Mouse (Mus musculus) kidney, adult 9 months (tissue): ENCODE results near the gene Glrb.

Source experiments
- DNase-seq: peaks from one replicate; pipeline ENCODE4 v3.0.0; 2022

Gene Glrb

GRCm38 (mm10) chr3:80913111-80913778 is at the start of gene Glrb:
Glrb (minus strand) TSS chr3:80913660.
- no peak for DNase-seq

DNA sequence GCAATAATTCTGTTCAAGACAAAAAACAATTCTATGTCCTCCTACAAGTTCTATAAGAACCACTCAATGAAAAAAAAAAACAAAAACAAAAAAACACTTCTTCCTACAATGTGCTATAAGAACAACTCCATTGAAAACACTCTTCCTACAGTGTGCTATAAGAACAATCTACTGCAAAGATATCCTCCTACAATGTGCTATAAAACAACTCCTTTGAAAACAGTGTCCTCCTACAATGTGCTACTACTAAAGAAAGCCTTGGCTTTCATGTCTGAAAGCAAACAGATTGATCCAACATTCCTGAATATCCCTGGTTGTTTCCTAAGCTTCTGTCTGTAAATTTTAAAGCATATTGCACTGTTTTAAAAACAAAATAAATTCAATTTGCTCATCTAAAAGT is 46.5 kb upstream of the Glrb start:
- DNase-seq, result no peak

DNA sequence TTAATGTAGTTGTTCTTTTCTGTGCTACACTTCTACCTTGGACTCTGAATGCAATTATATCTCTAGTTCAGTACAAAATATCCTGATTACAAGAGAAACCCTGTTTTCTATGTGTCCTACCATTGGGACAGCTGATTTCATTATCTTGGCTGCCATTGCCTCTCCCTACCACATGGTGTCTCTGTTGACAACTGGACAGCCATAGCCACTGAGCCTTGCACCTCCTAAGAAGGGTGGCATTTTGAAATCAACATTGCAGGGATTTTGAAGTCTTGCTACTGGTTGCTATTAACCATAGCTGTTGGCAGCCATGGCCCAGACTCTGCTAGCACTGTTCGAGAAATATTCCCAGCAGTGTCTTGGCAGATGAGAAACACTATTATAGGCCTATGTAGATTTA is 45.1 kb upstream of the Glrb start:
- DNase-seq, result peak; percentile 82

DNA sequence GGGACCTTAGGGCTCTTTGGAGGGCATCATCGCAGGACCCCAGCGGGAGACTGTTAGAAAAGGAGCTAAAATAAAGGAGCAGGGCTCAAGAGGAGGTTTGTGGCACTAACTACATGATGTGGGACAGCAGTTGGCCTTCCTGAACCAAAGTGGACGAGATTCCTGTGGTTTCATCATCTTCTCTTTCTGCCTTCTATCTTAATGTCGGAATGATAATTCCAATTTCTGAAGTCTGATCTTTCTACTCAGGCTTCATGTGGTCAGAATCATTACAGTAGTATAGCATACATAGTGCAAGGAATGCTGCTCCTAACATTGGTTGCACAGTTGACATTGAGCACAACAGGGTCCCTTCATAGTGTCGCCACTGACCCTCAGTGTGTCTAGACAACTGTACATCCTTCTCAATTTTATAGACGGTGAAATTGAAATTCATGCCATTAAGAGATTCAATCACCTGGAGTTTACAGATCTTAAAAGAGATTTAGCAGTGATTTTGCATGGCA is 372 bp upstream of the Glrb start:
- no peak for DNase-seq

DNA sequence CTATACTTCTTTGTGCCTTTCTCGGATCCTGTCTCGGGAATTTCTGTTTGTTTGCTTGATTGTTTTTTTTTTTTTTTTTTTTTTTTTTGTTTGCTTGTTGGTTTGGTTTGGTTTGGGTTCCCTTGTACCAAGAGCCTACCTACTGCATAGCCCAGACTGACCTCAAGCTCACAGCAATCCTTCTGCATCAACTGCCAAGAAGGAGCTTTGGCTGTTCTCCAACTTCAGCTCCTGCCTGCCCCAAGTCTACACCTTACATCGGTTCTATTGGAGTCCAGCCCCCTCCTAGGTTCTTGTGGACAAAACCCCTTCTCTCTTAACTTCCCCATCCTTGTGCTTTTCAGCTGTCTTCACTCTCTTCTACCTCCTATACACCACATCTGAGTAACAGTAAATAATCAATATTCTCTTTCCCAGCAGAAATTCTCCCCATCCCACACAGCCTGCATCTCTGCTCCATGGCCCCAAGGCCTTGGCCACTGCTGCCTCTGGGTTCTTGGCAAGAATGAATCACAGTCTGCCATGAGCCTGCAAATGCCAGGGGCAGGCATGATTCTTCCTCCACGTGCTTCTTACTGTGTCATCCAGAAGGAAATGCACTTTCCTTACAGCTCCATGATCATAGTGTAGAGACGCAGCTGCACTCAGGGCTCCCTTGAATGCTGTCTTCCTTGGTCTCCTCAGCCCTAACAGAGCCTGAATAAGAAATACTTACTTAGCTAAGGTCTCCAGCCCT is 18.5 kb downstream of the Glrb start:
- no peak for DNase-seq

GRCm38 (mm10) chr3:80894328-80894727 is 19.1 kb downstream of the Glrb start:
- no peak for DNase-seq

DNA sequence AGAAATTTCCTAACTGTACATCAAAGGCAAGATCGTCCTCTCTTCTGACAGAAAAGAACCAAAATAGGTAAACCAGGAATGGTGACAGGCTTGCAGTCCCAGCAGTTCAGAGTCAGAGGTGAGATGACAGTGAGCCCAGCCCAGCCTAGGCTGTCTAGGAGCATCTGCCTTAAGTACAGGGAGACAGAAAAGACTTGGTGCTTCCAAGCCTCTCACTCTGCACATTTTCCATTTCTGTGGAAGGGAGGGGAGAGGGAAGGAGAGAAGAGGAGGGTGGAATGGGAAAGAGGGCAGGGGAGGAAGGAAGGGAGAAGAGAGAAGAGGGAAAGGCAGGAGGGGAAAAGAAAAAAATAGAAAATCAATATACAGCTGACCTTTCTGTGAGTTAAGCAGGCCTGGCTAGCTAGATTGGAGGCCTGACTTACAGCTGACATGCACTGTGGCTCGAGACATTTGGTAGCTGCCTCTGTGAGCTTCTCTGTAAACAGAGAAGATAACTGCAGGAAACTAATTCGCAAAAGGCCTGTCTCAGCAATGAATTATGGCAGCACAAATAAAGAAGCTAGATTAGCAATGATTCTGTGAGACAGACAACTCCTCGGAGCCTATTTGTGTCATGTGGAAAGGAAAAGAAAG is 20.3 kb downstream of the Glrb start:
- no peak for DNase-seq

- no peak for DNase-seq
Measured at GRCm38 (mm10) chr3:80891087-80891486, 22.4 kb downstream of the Glrb start.

- no peak for DNase-seq
Measured at GRCm38 (mm10) chr3:80885174-80885573, 28.3 kb downstream of the Glrb start.

DNA sequence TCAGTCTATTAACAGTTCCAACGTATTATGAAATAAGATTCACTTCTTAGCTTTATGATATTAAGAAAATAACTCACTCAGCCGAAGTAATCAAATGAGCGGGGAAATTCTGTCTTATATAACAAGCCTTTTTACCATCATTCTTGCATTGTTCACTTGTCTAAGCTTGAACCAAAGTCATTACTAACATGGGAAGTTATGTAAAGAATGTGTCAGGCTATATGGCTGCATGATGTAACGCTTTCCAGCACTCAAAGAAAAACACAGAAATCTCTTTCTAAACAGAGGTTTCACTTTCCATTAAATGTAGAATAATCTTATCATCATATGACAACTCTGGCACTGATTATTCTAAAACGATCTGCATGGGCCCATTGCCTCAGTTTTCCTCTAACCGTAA is 29.9 kb downstream of the Glrb start:
- DNase-seq, result no peak

GRCm38 (mm10) chr3:80880660-80881293 is 32.7 kb downstream of the Glrb start:
- DNase-seq, result no peak

- no peak for DNase-seq
Measured at GRCm38 (mm10) chr3:80878571-80878970, 34.9 kb downstream of the Glrb start.

- no peak for DNase-seq
Measured at GRCm38 (mm10) chr3:80874690-80875353, 38.6 kb downstream of the Glrb start.

- no peak for DNase-seq
Measured at GRCm38 (mm10) chr3:80874081-80874480, 39.4 kb downstream of the Glrb start.

GRCm38 (mm10) chr3:80871472-80872171 is 41.8 kb downstream of the Glrb start:
- DNase-seq, result no peak

DNA sequence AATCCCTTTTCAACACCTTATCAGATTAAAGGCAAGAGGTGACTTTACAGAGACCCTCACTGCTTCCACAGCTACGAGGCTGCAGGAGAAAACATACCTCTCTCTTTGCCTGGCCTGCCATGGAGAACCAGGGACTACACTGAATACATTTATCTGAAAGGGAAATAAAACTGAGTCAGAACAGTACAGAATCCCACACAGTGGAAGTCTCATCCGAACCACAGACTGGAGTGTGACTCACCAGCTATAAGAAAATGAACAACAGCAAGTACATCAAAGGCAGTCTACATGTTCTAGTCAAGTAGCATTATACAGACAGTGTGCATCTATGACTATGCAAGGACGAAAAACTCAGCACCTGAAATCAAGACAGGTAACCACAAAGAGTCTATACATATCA is 46.1 kb downstream of the Glrb start:
- DNase-seq, result no peak

DNA sequence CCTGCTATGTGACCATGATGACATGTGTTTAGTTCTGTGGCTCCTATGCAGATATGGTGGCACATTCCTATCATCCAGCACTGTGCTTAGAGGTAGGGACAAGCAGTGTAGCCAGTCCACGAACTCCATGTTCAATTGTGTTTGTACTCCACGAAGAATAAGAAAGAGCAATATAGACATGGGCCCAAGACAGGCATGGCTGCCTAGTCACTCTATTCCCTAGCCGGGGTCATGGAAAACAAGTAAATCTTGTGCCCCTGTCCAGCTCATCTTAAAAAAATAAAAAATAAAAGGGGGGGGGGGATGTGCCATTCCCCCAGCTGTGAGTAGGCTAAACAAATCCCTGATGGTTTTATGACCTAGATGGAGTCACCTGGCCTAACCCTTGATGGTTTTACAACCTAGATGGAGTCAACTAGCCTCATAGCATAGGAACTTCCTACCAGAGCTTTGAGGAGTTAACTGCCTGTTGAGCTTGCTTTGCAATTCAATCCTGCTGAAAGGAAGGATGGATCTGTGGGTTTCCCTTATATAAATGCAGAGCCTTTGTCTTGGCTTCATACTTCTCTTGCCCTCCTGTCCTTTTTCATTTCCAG is 60.5 kb downstream of the Glrb start:
- no peak for DNase-seq

GRCm38 (mm10) chr3:80850947-80851346 is 62.5 kb downstream of the Glrb start:
- DNase-seq, result no peak

DNA sequence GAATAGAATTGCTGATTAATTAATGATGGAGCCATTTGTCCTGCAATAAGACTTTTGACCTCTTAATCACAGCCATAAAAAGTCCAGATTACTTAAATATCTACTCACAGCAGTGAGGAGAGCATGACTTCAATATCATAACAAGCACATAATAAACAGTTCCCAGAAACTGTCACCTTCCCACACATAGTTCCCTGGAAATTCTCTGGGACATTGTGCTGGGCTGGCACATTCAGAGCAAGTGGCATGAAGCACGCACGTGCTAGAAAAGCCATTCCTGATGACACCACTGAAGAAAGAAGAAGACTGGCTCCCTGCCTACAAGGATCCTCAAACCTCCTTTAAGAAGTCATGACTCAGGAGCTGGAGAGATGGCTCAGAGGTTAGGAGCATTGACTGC is 67.8 kb downstream of the Glrb start:
- no peak for DNase-seq

DNA sequence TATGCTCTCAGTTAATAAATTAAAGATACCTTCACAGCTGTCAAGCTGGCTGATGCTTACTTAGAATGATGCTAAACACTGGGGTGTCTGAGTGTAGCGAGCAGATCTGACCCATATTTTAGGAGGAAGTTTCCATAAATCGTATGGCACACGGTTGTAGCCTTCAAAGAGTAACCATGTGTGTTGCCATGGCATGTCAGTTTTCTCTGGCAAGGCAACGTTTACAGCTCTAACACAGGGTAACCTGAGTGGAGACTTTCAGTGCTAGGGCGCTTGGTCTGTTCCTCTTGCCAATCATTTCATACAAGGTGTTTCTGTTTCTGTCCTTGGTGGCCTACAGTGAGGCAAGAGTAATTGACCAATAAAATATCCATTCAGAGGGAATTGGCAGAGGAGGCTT is 73.6 kb downstream of the Glrb start:
- DNase-seq, result no peak

- no peak for DNase-seq
Measured at GRCm38 (mm10) chr3:80837583-80837982, 75.9 kb downstream of the Glrb start.

GRCm38 (mm10) chr3:80823975-80824374 is 89.5 kb downstream of the Glrb start:
- DNase-seq, result no peak
